Mouse (Mus musculus) thymus, postnatal 10 days (tissue): ENCODE results near the gene B4galt2.

ENCODE experiments used
- DNase-seq, 2 experiments: peaks; one replicate each; pipeline ENCODE4 v3.0.0; 2021; ENCODE audit warnings: low spot score in 2 of 2

B4galt2 gene

GRCm38 (mm10) chr4:117882701-117883691 lies at the start of gene B4galt2:
TSS of gene B4galt2 (minus strand) at chr4:117883487.
- peak; percentile 27 to 31 for DNase-seq

GRCm38 (mm10) chr4:117929391-117929881 lies 46.1 kb upstream of the B4galt2 start, which contains the start of gene Artn:
TSS of gene Artn (minus strand) at chr4:117929763.
- no peak for DNase-seq

GRCm38 (mm10) chr4:117928699-117929241 lies 45.5 kb upstream of the B4galt2 start:
- peak in 1 of 2 experiments; percentile 15 for DNase-seq

GRCm38 (mm10) chr4:117928234-117928633 lies 44.9 kb upstream of the B4galt2 start:
- DNase-seq = peak in 1 of 2 experiments; percentile 36

GRCm38 (mm10) chr4:117926545-117927482 lies 43.5 kb upstream of the B4galt2 start:
- peak in 1 of 2 experiments; percentile 30 for DNase-seq

GRCm38 (mm10) chr4:117924916-117925315 lies 41.6 kb upstream of the B4galt2 start:
- DNase-seq = no peak

GRCm38 (mm10) chr4:117923450-117923849 lies 40.2 kb upstream of the B4galt2 start:
- no peak for DNase-seq

- DNase-seq = no peak
Observed at GRCm38 (mm10) chr4:117921358-117921757, 38.1 kb upstream of the B4galt2 start.

- DNase-seq = no peak
Observed at GRCm38 (mm10) chr4:117918762-117919161, 35.5 kb upstream of the B4galt2 start.

- DNase-seq = no peak
Observed at GRCm38 (mm10) chr4:117918261-117918660, 35.0 kb upstream of the B4galt2 start.

- DNase-seq = no peak
Observed at GRCm38 (mm10) chr4:117917847-117918246, 34.6 kb upstream of the B4galt2 start.

- DNase-seq = no peak
Observed at GRCm38 (mm10) chr4:117917402-117917801, 34.1 kb upstream of the B4galt2 start.

- no peak for DNase-seq
Observed at GRCm38 (mm10) chr4:117916386-117916785, 33.1 kb upstream of the B4galt2 start.

GRCm38 (mm10) chr4:117915489-117916105 lies 32.3 kb upstream of the B4galt2 start:
- no peak for DNase-seq

- DNase-seq = peak; percentile 83 to 88
Observed at GRCm38 (mm10) chr4:117914591-117915442, 31.5 kb upstream of the B4galt2 start, which contains the start of gene Ipo13. TSS of gene Ipo13 (minus strand) at chr4:117914999.

GRCm38 (mm10) chr4:117914031-117914430 lies 30.7 kb upstream of the B4galt2 start:
- no peak for DNase-seq

GRCm38 (mm10) chr4:117913421-117913820 lies 30.1 kb upstream of the B4galt2 start:
- no peak for DNase-seq

- DNase-seq = no peak
Observed at GRCm38 (mm10) chr4:117912685-117913273, 29.5 kb upstream of the B4galt2 start.

GRCm38 (mm10) chr4:117912131-117912561 lies 28.9 kb upstream of the B4galt2 start:
- no peak for DNase-seq
